Mouse (Mus musculus) liver, embryonic 12.5 days (tissue): ENCODE results near the gene Crygn. TPM values are rescaled to one million over a fixed set of nuclear protein-coding genes. Genes with fewer than 3 reads are reported as not detected.
"Not testable (repeated sequence)": the region's sequence is repeated elsewhere in the genome, so short reads cannot be mapped to it uniquely, and the experiment has no call there.

ENCODE experiments used
- ATAC-seq: fragments of 200-750 bp; cut with Nextera tagmentation; 2 replicates; pipeline ENCODE4 v1.8.0; 2017; ENCODE audit warnings: moderate number of reproducible peaks, mild to moderate bottlenecking, moderate library complexity
- H3K27ac ChIP-seq: fragments of 300-500 bp; sonication (generic); 2 replicates; pipeline ENCODE4 v1.5.1; 2016; ENCODE audit warnings: mild to moderate bottlenecking
- H3K27me3 ChIP-seq: fragments of 300-500 bp; sonication (generic); replicated peaks from 2 replicates; pipeline ENCODE4 v1.6.1; 2016; ENCODE audit warnings: mild to moderate bottlenecking, moderate library complexity
- H3K36me3 ChIP-seq: fragments of 300-500 bp; sonication (generic); 2 replicates; pipeline ENCODE4 v1.6.1; 2016; ENCODE audit warnings: mild to moderate bottlenecking, moderate library complexity
- H3K4me1 ChIP-seq: fragments of 300-500 bp; sonication (generic); 2 replicates; pipeline ENCODE4 v1.6.1; 2016
- H3K4me2 ChIP-seq: fragments of 300-500 bp; sonication (generic); 2 replicates; pipeline ENCODE4 v1.6.1; 2016; ENCODE audit warnings: mild to moderate bottlenecking, moderate library complexity
- H3K4me3 ChIP-seq: fragments of 300-500 bp; sonication (generic); 2 replicates; pipeline ENCODE4 v1.5.1; 2016; ENCODE audit warnings: mild to moderate bottlenecking, moderate library complexity
- H3K9ac ChIP-seq: fragments of 300-500 bp; sonication (generic); 2 replicates; pipeline ENCODE4 v1.6.1; 2016; ENCODE audit warnings: mild to moderate bottlenecking, moderate library complexity
- H3K9me3 ChIP-seq: fragments of 300-500 bp; sonication (generic); replicated peaks from 2 replicates; pipeline ENCODE4 v1.6.1; 2016; ENCODE audit warnings: mild to moderate bottlenecking, moderate library complexity
- WGBS: fragments of 180-500 bp; shearing (Covaris S2); methylation state at CpG from one replicate; pipeline ENCODE4 v1.1.7; 2016; ENCODE audit not compliant: insufficient replicate concordance; 5-methylcytosine and 5-hydroxymethylcytosine counted together
- polyA plus RNA-seq: library from polyadenylated mRNA; unstranded; fragments of >200 nt; fragmentation: Nextera tagmentation; extraction: Ambion mirVana; gene quantifications from 2 replicates; pipeline ENCODE4 v1.2.1, GENCODE M21; 2016

Gene Crygn
- polyA plus RNA-seq, 1 experiment from 2014 or later, result not detected

- Histone ChIP-seq H3K4me1 (no peaks in the 10 kb centered on the region), H3K4me2 (no peak overlapping the region), H3K36me3 (no peaks in the 10 kb centered on the region), H3K4me3 (no peak overlapping the region), H3K9ac (no peak overlapping the region), H3K27me3 (peaks cover 29% of the 10 kb centered on the region), H3K27ac (no peak overlapping the region), H3K9me3 (no peaks in the 10 kb centered on the region; the same call in 1 of the 2 replicates)
- 35% methylated on average over 13 of the region's 13 CpGs for WGBS
- ATAC-seq, result no peak
Observed at GRCm38 (mm10) chr5:24778843-24779140, 21.0 kb upstream of the Crygn start.

DNA sequence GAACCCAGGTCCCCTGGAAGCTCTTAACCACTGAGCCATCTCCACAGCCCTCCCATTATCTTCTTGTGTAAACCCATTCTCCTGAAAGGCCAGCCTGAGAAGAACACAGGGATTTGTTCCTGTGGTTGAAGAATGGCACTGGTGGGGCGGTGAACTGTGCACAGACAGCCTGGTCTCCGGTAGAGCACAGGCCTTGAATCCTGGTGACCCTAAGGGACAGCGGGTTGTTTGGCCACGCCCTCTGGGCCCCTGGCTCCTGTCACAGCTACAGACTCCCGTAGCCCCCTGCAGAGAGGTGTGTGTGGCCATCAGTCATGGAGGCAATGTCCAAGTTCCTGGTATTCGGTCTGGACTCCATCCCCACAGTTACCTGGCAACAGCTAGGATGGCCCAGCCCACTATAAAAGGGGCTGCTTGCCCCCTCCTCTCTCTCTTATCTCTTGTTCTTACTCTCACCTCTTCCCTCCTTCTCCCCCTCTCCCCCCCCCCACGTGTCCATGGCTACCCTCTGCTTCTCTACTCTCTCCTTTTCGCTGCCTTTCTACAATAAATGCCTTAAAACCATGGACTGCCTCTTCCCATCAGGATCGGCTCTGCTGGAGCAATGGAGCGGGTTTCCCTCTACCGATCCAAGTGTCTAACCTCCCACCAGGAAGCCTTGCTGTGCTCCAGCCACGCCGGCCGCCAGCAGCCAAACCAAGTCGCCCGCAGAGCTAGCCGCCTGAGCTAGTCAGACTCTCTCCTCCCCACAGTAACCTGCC, 20.5 kb upstream of the Crygn start:
- Histone ChIP-seq H3K4me2 (no peak overlapping the region), H3K36me3 (no peaks in the 10 kb centered on the region), H3K4me1 (no peaks in the 10 kb centered on the region), H3K4me3 (no peak overlapping the region), H3K9ac (no peak overlapping the region), H3K27me3 (peaks cover 29% of the 10 kb centered on the region), H3K27ac (no peak overlapping the region), H3K9me3 (no peaks in the 10 kb centered on the region; the same call in 1 of the 2 replicates)
- no peak for ATAC-seq
- WGBS, result 42% methylated on average over 17 of the region's 17 CpGs

DNA sequence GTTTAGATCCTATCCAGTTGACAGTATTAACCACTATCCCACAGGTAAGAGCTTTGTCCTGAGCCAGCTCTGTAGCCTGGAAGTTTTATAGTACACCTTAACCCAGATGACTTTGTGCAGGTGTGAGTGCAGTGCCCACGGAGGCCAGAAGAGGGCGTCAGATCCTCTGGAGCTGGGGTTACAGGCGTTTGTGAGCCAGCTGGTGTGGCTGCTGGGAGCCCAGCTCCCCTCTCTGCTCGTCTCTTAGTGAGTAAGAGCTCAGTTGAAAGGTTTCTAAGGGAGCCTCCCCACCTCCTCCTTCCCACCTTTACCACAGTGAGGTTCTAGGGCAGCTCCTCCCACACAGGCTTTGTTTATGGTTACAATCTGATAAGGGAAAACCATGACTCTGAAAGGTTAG, 18.9 kb upstream of the Crygn start:
- H3K4me2 ChIP-seq, result no peak overlapping the region
- H3K36me3 ChIP-seq, result no peaks in the 10 kb centered on the region
- H3K4me1 ChIP-seq, result no peaks in the 10 kb centered on the region
- H3K27me3 ChIP-seq, result peaks cover 29% of the 10 kb centered on the region
- no peak overlapping the region for H3K4me3 ChIP-seq
- 50% methylated on average over 4 of the region's 4 CpGs for WGBS
- ATAC-seq, result no peak
- no peaks in the 10 kb centered on the region; the same call in 1 of the 2 replicates for H3K9me3 ChIP-seq
- H3K27ac ChIP-seq, result no peak overlapping the region
- H3K9ac ChIP-seq, result no peak overlapping the region

GRCm38 (mm10) chr5:24774549-24774948, 16.7 kb upstream of the Crygn start:
- not testable (repeated sequence) for H3K4me1 ChIP-seq, H3K36me3 ChIP-seq, H3K27ac ChIP-seq, H3K9ac ChIP-seq, H3K4me3 ChIP-seq, ATAC-seq, H3K4me2 ChIP-seq, H3K9me3 ChIP-seq
- peaks cover 24% of the 10 kb centered on the region for H3K27me3 ChIP-seq
- 85% methylated on average over 16 of the region's 16 CpGs for WGBS

- no peak overlapping the region for H3K9ac ChIP-seq
- no peak for ATAC-seq
- H3K4me1 ChIP-seq, result peaks cover 12% of the 10 kb centered on the region
- H3K27me3 ChIP-seq, result peaks cover 30% of the 10 kb centered on the region
- H3K4me3 ChIP-seq, result no peak overlapping the region
- H3K4me2 ChIP-seq, result no peak overlapping the region
- H3K27ac ChIP-seq, result no peak overlapping the region
- H3K9me3 ChIP-seq, result no peaks in the 10 kb centered on the region
- 57% methylated on average over 3 of the region's 3 CpGs for WGBS
- H3K36me3 ChIP-seq, result no peaks in the 10 kb centered on the region
Observed at GRCm38 (mm10) chr5:24756931-24757330, 877 bp downstream of the Crygn start.

GRCm38 (mm10) chr5:24752175-24752498, 5.7 kb downstream of the Crygn start:
- peak; percentile 9; the same call in 1 of the 2 replicates for ATAC-seq
- Histone ChIP-seq H3K4me3 (no peak overlapping the region), H3K36me3 (no peaks in the 10 kb centered on the region), H3K9ac (0 out of 2 replicates have a peak overlapping the region, but pooled peaks have one; percentile 71), H3K27ac (0 out of 2 replicates have a peak overlapping the region, but pooled peaks have one; percentile 66), H3K9me3 (no peaks in the 10 kb centered on the region), H3K27me3 (peaks cover 27% of the 10 kb centered on the region), H3K4me2 (peak overlapping the region; percentile 93), H3K4me1 (peaks cover 33% of the 10 kb centered on the region)
- WGBS, result 4% methylated on average over 2 of the region's 2 CpGs

GRCm38 (mm10) chr5:24751305-24752174, 6.3 kb downstream of the Crygn start:
- ATAC-seq, result peak; percentile 31
- Histone ChIP-seq H3K4me3 (peak overlapping the region; percentile 63), H3K9ac (peak overlapping the region; percentile 71), H3K4me2 (peak overlapping the region; percentile 93), H3K27me3 (peaks cover 23% of the 10 kb centered on the region; the same call in 1 of the 2 replicates), H3K36me3 (no peaks in the 10 kb centered on the region), H3K9me3 (no peaks in the 10 kb centered on the region), H3K27ac (peak overlapping the region; percentile 66), H3K4me1 (peaks cover 38% of the 10 kb centered on the region)
- 5% methylated on average over 25 of the region's 25 CpGs for WGBS

- peaks cover 21% of the 10 kb centered on the region; the same call in 1 of the 2 replicates for H3K27me3 ChIP-seq
- peak overlapping the region; percentile 93 for H3K4me2 ChIP-seq
- peaks cover 45% of the 10 kb centered on the region for H3K4me1 ChIP-seq
- WGBS, result 2% methylated on average over 59 of the region's 59 CpGs
- peak overlapping the region; percentile 71 for H3K9ac ChIP-seq
- ATAC-seq, result peak; percentile 69
- H3K4me3 ChIP-seq, result peak overlapping the region; percentile 63
- no peaks in the 10 kb centered on the region for H3K9me3 ChIP-seq
- H3K27ac ChIP-seq, result peak overlapping the region; percentile 66
- no peaks in the 10 kb centered on the region for H3K36me3 ChIP-seq
Observed at GRCm38 (mm10) chr5:24750321-24751304, 7.2 kb downstream of the Crygn start.

- WGBS, result 62% methylated on average over 5 of the region's 5 CpGs
- peak overlapping the region; percentile 63; the same call in 1 of the 2 replicates for H3K4me3 ChIP-seq
- H3K27ac ChIP-seq, result no peak overlapping the region
Observed at GRCm38 (mm10) chr5:24749731-24750130, 8.1 kb downstream of the Crygn start.

GRCm38 (mm10) chr5:24747533-24747932, 10.3 kb downstream of the Crygn start:
- H3K9me3 ChIP-seq, result no peaks in the 10 kb centered on the region

More at GRCm38 (mm10) chr5:24749731-24750130, 8.1 kb downstream of the Crygn start:
- no peaks in the 10 kb centered on the region for H3K36me3 ChIP-seq
- no peak for ATAC-seq
- H3K9ac ChIP-seq, result peak overlapping the region; percentile 71; the same call in 1 of the 2 replicates
- H3K4me1 ChIP-seq, result peaks cover 45% of the 10 kb centered on the region
- peaks cover 21% of the 10 kb centered on the region; the same call in 1 of the 2 replicates for H3K27me3 ChIP-seq
- no peaks in the 10 kb centered on the region for H3K9me3 ChIP-seq
- H3K4me2 ChIP-seq, result peak overlapping the region; percentile 93

GRCm38 (mm10) chr5:24743956-24744355, 13.9 kb downstream of the Crygn start:
- Histone ChIP-seq H3K4me2 (no peak overlapping the region), H3K4me3 (no peak overlapping the region), H3K27me3 (no peaks in the 10 kb centered on the region), H3K27ac (no peak overlapping the region), H3K9me3 (no peaks in the 10 kb centered on the region), H3K36me3 (no peaks in the 10 kb centered on the region), H3K9ac (no peak overlapping the region), H3K4me1 (peaks cover 28% of the 10 kb centered on the region)
- ATAC-seq, result no peak
- WGBS, result 79% methylated on average over 10 of the region's 10 CpGs

More at GRCm38 (mm10) chr5:24747533-24747932, 10.3 kb downstream of the Crygn start:
- ATAC-seq, result no peak
- 22% methylated on average over 6 of the region's 6 CpGs for WGBS
- H3K36me3 ChIP-seq, result no peaks in the 10 kb centered on the region
- peaks cover 15% of the 10 kb centered on the region; the same call in 1 of the 2 replicates for H3K27me3 ChIP-seq
- H3K4me1 ChIP-seq, result peaks cover 45% of the 10 kb centered on the region
- H3K27ac ChIP-seq, result no peak overlapping the region
- H3K4me3 ChIP-seq, result no peak overlapping the region
- no peak overlapping the region for H3K9ac ChIP-seq
- no peak overlapping the region for H3K4me2 ChIP-seq
